ENCODE assay signal across 20 mouse cellular contexts in the genomic region with DNA sequence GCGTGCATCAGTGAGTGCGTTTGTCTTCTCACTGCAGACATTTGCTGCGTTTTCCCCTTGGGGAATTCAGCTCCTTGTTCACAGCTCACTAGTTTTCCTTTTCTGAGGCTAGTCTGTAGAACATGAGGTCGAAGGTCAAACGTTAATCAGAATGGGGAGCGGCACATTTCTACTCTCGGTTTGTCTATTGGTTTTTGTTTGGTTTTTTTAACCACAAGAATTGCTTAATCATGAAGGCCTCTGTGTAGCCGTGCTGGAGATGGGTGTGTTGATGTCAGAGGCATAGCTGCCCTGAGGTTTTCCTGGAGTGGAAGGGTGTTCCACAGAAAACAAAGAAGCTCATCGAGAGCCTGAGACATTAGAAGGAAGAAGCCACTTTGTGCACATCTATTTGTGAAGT. TPM values are rescaled to one million over a fixed set of nuclear protein-coding genes. Genes with fewer than 3 reads are reported as not detected.
DNase-seq lines count a peak whose midpoint lies in the region; ATAC-seq and TF ChIP-seq lines count a peak whose summit lies in the region.
"Had no signal": no experiment of that assay in that cellular context is flagged by ENCODE, and none has a peak within 500 bp of the region (broad histone marks: within the 10 kb centered on the region; RNA-seq: fewer than 3 reads in every experiment).

No protein-coding gene starts in this region.

- peaks cover 15% of the 10 kb centered on the region; the same call in 1 of the 2 replicates for H3K79me2 ChIP-seq in liver, adult 2 months (ENCODE audit: control insufficient read depth, insufficient read depth, low read length)
- no peaks in the 10 kb centered on the region; the same call in 1 of the 2 replicates for H3K79me2 ChIP-seq in CH12.LX (replicated peaks; ENCODE audit: control insufficient read depth, extremely low read depth, insufficient read depth, poor library complexity, severe bottlenecking)

- 0 out of 2 replicates have a peak, but pooled peaks have one; percentile 18 for ATAC-seq in intestine, embryonic 16.5 days
- no peak for ATAC-seq in activated CD4-positive, CD25-positive, alpha-beta regulatory T cell, adult 4 months

- no peaks in the 10 kb centered on the region for H3K9me3 ChIP-seq in CH12.LX (replicated peaks; ENCODE audit: low read length)
- no peaks in the 10 kb centered on the region for H3K9me3 ChIP-seq in intestine, embryonic 16.5 days (ENCODE audit: control insufficient read depth, low read length)
- H3K9me3 ChIP-seq: embryonic facial prominence, embryonic 15.5 days; forebrain, embryonic 10.5 days; heart, embryonic 13.5 days; limb, embryonic 12.5 days had no signal

- no peak for TF ChIP-seq EP300 in CH12.LX (IDR thresholded peaks at IDR 0.05; ENCODE audit: low read length)

- H3K4me1 ChIP-seq in liver, adult 2 months (ENCODE audit: control insufficient read depth, insufficient read depth, low read length), result peaks cover 12% of the 10 kb centered on the region
- H3K4me1 ChIP-seq in CH12.LX (ENCODE audit: control insufficient read depth in 1 of 2, insufficient read depth in 2 of 2), result peaks cover 0 to 9% of the 10 kb centered on the region in 2 experiments; a peak in 1 of 4 replicates
- no peaks in the 10 kb centered on the region for H3K4me1 ChIP-seq in intestine, embryonic 16.5 days (ENCODE audit: control insufficient read depth, insufficient read depth, low read length)
- H3K4me1 ChIP-seq: embryonic facial prominence, embryonic 15.5 days; forebrain, embryonic 10.5 days; limb, embryonic 12.5 days had no signal

- WGBS in liver, adult 2 months, result 45% methylated on average over 9 of the region's 9 CpGs
- 80% methylated on average over 9 of the region's 9 CpGs for WGBS in intestine, embryonic 16.5 days

- no peak for TF ChIP-seq CTCF in liver, adult 2 months (IDR thresholded peaks at IDR 0.05; ENCODE audit: low read depth, low read length)
- no peak for TF ChIP-seq CTCF in CH12.LX (conservative IDR thresholded peaks at IDR 0.05 in 1 of 2, IDR thresholded peaks at IDR 0.05 in 1 of 2; ENCODE audit: low read depth in 2 of 2, low read length in 2 of 2)

- peak; percentile 93 for DNase-seq in liver, adult 2 months (ENCODE audit: extremely low read depth, low read depth, low spot score)
- no peak for DNase-seq in liver
- peak; percentile 34 for DNase-seq in CH12.LX (ENCODE audit: extremely low read depth)
- peak; percentile 42 for DNase-seq in yolk sac, embryonic 10.5 days (ENCODE audit: low spot score)
- no peak for DNase-seq in cerebellum, postnatal 10 days
- DNase-seq: adrenal gland, postnatal 14 days; cerebellum, postnatal 25 days; gastrocnemius, adult 2 months; heart, adult 18-20 months; heart, postnatal 36 days; right cerebral cortex, postnatal 4 days had no signal

- H3K27me3 ChIP-seq in liver, adult 2 months (ENCODE audit: control insufficient read depth, insufficient read depth, low read length), result no peaks in the 10 kb centered on the region
- H3K27me3 ChIP-seq in CH12.LX (replicated peaks), result no peaks in the 10 kb centered on the region
- H3K27me3 ChIP-seq in intestine, embryonic 16.5 days (replicated peaks; ENCODE audit: control insufficient read depth, insufficient read depth, low read length), result no peaks in the 10 kb centered on the region
- H3K27me3 ChIP-seq: embryonic facial prominence, embryonic 15.5 days; heart, embryonic 13.5 days; limb, embryonic 12.5 days had no signal

- H3K9ac ChIP-seq in liver, adult 2 months (ENCODE audit: low read depth, low read length), result no peak overlapping the region
- H3K9ac ChIP-seq in CH12.LX (ENCODE audit: insufficient read depth, low read depth), result no peak overlapping the region
- H3K9ac ChIP-seq in intestine, embryonic 16.5 days (ENCODE audit: low read depth, low read length), result no peak overlapping the region
- H3K9ac ChIP-seq: embryonic facial prominence, embryonic 15.5 days; heart, embryonic 13.5 days; hindbrain, embryonic 14.5 days; limb, embryonic 12.5 days had no signal

- H3K4me2 ChIP-seq in CH12.LX (ENCODE audit: insufficient read depth, low read depth, poor library complexity, severe bottlenecking), result no peak overlapping the region
- H3K4me2 ChIP-seq in intestine, embryonic 16.5 days (ENCODE audit: low read depth, low read length), result no peak overlapping the region
- H3K4me2 ChIP-seq: embryonic facial prominence, embryonic 15.5 days; heart, embryonic 13.5 days; hindbrain, embryonic 14.5 days; limb, embryonic 12.5 days; midbrain, embryonic 11.5 days had no signal

- dilution Hi-C loops in CH12.LX (cut with MboI; ENCODE audit: extremely low pct_ligation_motif_present, extremely low pct_unique_long_range_greater_than_20kb, low sequenced_read_pairs), result no loop called here

- no peak for TF ChIP-seq RAD21 in CH12.LX (IDR thresholded peaks at IDR 0.05; ENCODE audit: low read depth, low read length)

- peaks cover 7% of the 10 kb centered on the region for H3K36me3 ChIP-seq in liver, adult 2 months (ENCODE audit: control insufficient read depth, insufficient read depth, low read length)
- peaks cover 24 to 69% of the 10 kb centered on the region in 2 experiments for H3K36me3 ChIP-seq in CH12.LX (replicated peaks in 1 of 2; ENCODE audit: control insufficient read depth in 1 of 2, insufficient read depth in 1 of 2, low read length in 1 of 2)
- no peaks in the 10 kb centered on the region for H3K36me3 ChIP-seq in intestine, embryonic 16.5 days (ENCODE audit: control insufficient read depth, insufficient read depth, low read length)

- TF ChIP-seq POLR2A in liver, adult 2 months (IDR thresholded peaks at IDR 0.05; ENCODE audit: extremely low read depth, insufficient read depth, low read length), result no peak
- TF ChIP-seq POLR2A in CH12.LX (IDR thresholded peaks at IDR 0.05; ENCODE audit: low read depth, low read length), result no peak

- no peak overlapping the region for H3K4me3 ChIP-seq in liver, adult 2 months (ENCODE audit: insufficient read depth, low read depth, low read length)
- H3K4me3 ChIP-seq in CH12.LX (replicated peaks in 1 of 3; ENCODE audit: low read depth in 2 of 3, low read length in 2 of 3, poor library complexity in 1 of 3), result no peak overlapping the region
- no peak overlapping the region for H3K4me3 ChIP-seq in intestine, embryonic 16.5 days (ENCODE audit: low read length)
- H3K4me3 ChIP-seq: embryonic facial prominence, embryonic 15.5 days; forebrain, embryonic 10.5 days; gastrocnemius, adult 2 months; heart, embryonic 13.5 days; limb, embryonic 12.5 days had no signal

- peak overlapping the region; percentile 21; the same call in 1 of the 2 replicates for H3K27ac ChIP-seq in liver, adult 2 months (replicated peaks; ENCODE audit: insufficient read depth, low read depth, low read length)
- H3K27ac ChIP-seq in CH12.LX (ENCODE audit: insufficient read depth, low read depth), result no peak overlapping the region
- H3K27ac ChIP-seq in intestine, embryonic 16.5 days (ENCODE audit: low read length), result no peak overlapping the region
- H3K27ac ChIP-seq: embryonic facial prominence, embryonic 15.5 days; forebrain, embryonic 10.5 days; gastrocnemius, adult 2 months; heart, embryonic 13.5 days; hindbrain, embryonic 14.5 days; limb, embryonic 12.5 days; macrophage had no signal

- in situ Hi-C loops in CH12.LX (cut with MboI; ENCODE audit: low pct_ligation_motif_present, low pct_unique_long_range_greater_than_20kb, low sequenced_read_pairs), result no loop called here

TF ChIP-seq in CH12.LX, 34 proteins besides CTCF, POLR2A, EP300 and RAD21:
- TF ChIP-seq MYC (IDR thresholded peaks at IDR 0.05; ENCODE audit: low read depth, low read length) (no peak), POLR2AphosphoS2 (IDR thresholded peaks at IDR 0.05; ENCODE audit: low read depth, low read length) (no peak), KAT2A (IDR thresholded peaks at IDR 0.05; ENCODE audit: insufficient replicate concordance, low read length) (no peak), MAFK (IDR thresholded peaks at IDR 0.05; ENCODE audit: insufficient replicate concordance, low read length) (no peak), JUN (IDR thresholded peaks at IDR 0.05; ENCODE audit: insufficient read depth, low read depth, low read length) (no peak), ELF1 (IDR thresholded peaks at IDR 0.05; ENCODE audit: low read depth, low read length) (no peak), BHLHE40 (IDR thresholded peaks at IDR 0.05; ENCODE audit: low read depth, low read length) (no peak), CHD2 (IDR thresholded peaks at IDR 0.05; ENCODE audit: low read length) (no peak), ZMIZ1 (IDR thresholded peaks at IDR 0.05; ENCODE audit: low read depth, low read length) (no peak), TBP (conservative IDR thresholded peaks at IDR 0.05; ENCODE audit: low read depth, low read length) (no peak), IRF4 (IDR thresholded peaks at IDR 0.05; ENCODE audit: low read depth, low read length) (no peak), MEF2A (IDR thresholded peaks at IDR 0.05; ENCODE audit: borderline replicate concordance, low read depth, low read length) (no peak), SMC3 (IDR thresholded peaks at IDR 0.05; ENCODE audit: low read depth, low read length) (no peak), RCOR1 (conservative IDR thresholded peaks at IDR 0.05; ENCODE audit: low read depth, low read length) (no peak), NELFE (IDR thresholded peaks at IDR 0.05; ENCODE audit: low read depth, low read length) (no peak), UBTF (IDR thresholded peaks at IDR 0.05; ENCODE audit: low read depth, low read length) (no peak)

RNA-seq across cellular contexts. Expression of gene Cdk8, which starts 39.6 kb away (rescaled TPM):
- total RNA-seq in liver, adult 2 months (2014; rRNA removed), result 27.8 and 32.5 TPM in 2 replicates
- 19.3 and 25.2 TPM in 2 replicates for polyA plus RNA-seq in liver, adult 2 months (2012; rRNA removed)
- total RNA-seq in CH12.LX (2012; rRNA removed) (52.6 and 55.0 TPM in 2 replicates), CH12.LX (2014; rRNA removed) (99.1 and 112 TPM in 2 replicates)
- polyA plus RNA-seq in CH12.LX (2012; ENCODE audit: insufficient read length, low read depth), result 65.4 and 69.9 TPM in 2 replicates
- polyA plus RNA-seq in intestine, embryonic 16.5 days (2015; fragmentation: Nextera tagmentation; extraction: Ambion mirVana), result 12.2 and 12.9 TPM in 2 replicates
- polyA plus RNA-seq in activated CD4-positive, CD25-positive, alpha-beta regulatory T cell, adult 4 months (2017; shearing (Covaris generic)), result 10 to 100 TPM; 12.5 to 19.0 TPM

RNA-seq across cellular contexts. Expression of gene Rnf6, which starts 49.2 kb away (rescaled TPM):
- total RNA-seq in liver, adult 2 months (2014; rRNA removed), result 28.4 and 29.4 TPM in 2 replicates
- polyA plus RNA-seq in liver, adult 2 months (2012; rRNA removed), result 12.5 and 14.0 TPM in 2 replicates
- total RNA-seq in CH12.LX (2012; rRNA removed) (20.7 and 21.4 TPM in 2 replicates), CH12.LX (2014; rRNA removed) (15.9 and 19.1 TPM in 2 replicates)
- polyA plus RNA-seq in CH12.LX (2012; ENCODE audit: insufficient read length, low read depth), result 22.7 and 24.1 TPM in 2 replicates
- 53.0 and 56.0 TPM in 2 replicates for polyA plus RNA-seq in intestine, embryonic 16.5 days (2015; fragmentation: Nextera tagmentation; extraction: Ambion mirVana)
- 10 to 100 TPM; 81.0 to 81.9 TPM for polyA plus RNA-seq in activated CD4-positive, CD25-positive, alpha-beta regulatory T cell, adult 4 months (2017; shearing (Covaris generic))

Comparison
In these comparisons a context has a peak if more than half of its experiments do, and no peak if none do; other contexts are left out.
1. DNase-seq: peak in liver, adult 2 months (single experiment), CH12.LX (single experiment) and yolk sac, embryonic 10.5 days (single experiment); none in liver (single experiment) and cerebellum, postnatal 10 days (0 of 2).